Mouse (Mus musculus) thymus, adult 18-20 months (tissue): Measurements from ENCODE around the gene Dsp.

Experiments
- DNase-seq, 2 experiments: peaks; one replicate each; pipeline ENCODE4 v3.0.0; 2022; ENCODE audit warnings: mixed read lengths in 2 of 2

Dsp gene

DNA sequence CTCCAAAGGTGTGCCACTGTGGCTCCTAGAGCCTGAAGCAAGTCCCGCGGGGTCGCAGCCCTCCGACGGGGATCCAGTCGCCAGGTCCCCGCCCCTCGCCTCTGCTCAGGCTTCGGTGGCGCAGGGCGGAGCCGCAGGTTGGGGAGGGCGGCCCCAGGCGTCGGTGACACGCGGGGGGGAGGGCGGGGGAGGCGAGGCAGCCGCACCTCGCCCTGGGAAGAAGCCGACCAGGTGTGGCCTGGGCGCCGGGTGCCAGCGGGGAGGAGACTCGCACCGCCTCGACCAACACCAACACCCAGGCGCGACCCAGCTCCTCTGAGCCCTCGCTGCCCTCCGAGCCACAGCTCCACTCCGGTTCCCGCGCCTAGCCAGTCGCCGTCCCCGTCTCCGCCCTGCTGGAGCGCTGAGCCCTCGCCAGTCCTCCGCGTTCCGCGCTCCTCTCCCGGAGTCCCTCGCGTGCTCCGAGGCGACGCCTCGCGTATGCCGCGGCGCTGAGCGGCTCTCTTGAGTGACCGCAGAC is at the start of gene Dsp:
Gene Dsp (plus strand): TSS at position 226 of the 520 bp plus-strand sequence.
- DNase-seq, result no peak

DNA sequence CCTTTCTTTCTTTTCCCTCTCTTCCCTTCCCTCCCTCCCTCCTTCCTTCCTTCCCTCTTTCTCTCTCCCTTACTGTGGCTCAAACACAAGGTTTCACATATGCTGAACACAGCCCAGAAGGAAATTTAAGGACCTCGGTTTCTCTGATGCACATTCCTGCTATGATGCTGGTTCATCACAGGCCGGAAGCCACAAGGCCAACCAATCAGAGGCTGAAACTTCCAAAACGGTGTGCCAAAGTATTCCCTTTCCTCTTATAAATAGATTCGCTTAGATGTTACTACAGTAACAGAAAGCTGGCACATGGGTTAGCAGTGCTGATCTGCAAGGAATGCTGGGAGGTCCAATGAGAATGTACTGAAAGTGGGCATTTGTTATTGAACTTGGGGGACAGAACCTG is 47.7 kb upstream of the Dsp start:
- DNase-seq, result no peak

DNA sequence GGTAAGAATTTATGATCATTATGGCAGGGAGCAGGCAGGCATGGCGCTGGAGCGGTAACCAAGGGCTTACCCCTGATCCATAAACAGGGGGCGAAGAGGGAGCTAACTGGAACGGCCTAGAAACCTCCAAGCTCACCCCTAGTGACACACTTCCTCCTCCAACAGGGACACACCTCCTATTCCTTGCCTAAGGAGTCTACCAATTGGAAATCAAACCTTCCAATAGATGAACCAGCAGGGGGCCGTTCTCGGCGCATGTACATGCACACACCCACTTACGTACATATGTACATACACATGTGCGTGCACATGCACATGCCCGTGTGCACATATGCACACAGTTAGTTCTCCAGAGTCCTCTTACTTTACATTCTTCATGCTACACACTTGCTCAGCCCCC is 46.6 kb upstream of the Dsp start:
- no peak for DNase-seq

DNA sequence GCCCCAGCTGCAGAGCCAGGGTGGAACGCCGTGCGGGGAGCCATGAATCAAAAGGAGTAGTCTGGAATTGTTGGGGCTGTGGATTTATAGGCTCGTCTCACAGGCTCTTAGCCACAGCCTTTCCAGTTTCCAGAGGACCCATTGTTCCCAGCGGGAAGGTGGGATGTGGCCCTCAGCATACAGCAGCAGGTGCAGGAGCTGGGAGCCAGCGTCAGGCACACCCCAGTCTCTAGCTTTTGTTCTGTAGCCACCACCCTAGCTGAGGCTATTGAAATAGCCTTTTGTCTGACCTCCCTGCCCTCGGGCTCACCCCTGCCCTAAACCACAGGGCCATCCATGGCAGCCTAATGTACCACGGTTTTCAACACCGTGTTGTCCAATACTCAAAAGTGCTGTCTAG is 42.0 kb upstream of the Dsp start:
- no peak for DNase-seq

DNA sequence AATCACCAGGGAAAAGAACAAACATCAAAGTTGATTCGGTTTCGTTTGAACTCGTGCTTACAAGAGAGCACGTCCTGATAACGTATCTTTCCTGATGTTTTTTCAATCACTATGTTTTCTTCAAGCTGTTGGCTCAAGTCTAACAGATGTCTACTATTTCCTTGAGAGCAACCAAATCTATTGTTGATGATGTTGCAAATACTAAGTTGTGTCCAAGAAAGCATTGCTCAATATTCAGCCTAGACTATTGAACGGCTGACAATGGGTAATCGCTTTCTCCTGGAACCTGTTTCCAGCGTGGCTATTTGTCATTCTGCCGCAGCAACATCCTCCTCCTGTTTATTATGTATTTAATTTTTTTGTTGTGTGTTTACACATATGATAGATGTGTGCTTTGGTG is 28.8 kb upstream of the Dsp start:
- no peak for DNase-seq

DNA sequence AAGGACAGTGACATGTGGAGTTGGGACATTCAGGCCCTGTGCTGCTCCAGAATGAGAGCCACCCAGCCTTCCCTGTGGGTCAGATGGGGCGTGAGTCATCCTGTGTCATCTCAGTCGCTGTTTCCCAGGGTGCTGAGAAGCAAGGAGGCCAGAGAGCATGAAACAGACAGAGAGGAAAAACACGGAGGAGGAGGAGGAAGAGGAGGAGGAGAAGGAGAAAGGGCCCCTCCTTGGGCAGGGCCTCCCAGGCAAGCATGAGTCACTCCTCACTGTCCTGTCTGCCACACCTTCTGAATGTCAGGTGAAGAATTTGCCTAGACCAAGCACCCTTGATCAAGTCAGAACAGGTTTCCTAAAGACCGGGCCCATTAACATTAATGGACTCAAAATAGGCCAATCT is 27.4 kb upstream of the Dsp start:
- no peak for DNase-seq

DNA sequence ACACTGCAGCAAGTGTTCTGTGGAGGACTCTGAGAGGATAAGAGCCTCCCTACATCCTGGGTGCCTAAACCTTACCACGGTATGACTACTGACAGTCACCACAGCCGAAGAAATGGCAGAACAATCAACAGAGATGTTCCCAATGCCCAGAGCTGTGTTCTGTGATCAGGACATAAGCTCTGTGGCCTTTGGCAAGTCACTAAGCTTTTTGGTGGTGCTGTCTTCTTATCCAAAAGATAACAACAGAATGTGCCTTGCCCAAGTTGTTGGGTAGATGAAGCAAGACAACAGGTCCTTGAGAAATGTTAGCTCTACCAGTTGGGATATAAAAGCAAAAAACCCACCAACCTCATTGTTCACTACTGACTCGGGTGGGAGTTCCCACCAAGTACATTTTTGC is 23.4 kb upstream of the Dsp start:
- no peak for DNase-seq

DNA sequence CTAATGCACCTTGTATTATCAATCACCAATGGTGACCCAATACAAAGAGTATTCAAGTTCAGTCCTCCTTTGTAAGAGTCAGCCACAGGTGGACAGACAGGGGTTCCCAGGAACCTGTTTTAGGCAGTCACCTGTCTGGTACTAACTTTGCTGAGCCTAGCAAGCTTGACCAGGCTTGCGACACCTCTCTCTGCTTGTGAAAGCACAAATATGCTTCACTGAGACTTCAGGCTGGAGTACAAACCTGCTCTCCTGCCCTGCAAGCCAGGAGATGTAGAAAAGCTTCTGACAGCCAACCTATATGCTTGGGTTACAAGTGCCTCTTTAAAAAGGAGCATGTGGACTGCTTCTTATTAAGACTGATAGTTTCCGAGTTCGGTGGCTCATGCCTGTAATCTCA is 22.8 kb upstream of the Dsp start:
- DNase-seq, result no peak

DNA sequence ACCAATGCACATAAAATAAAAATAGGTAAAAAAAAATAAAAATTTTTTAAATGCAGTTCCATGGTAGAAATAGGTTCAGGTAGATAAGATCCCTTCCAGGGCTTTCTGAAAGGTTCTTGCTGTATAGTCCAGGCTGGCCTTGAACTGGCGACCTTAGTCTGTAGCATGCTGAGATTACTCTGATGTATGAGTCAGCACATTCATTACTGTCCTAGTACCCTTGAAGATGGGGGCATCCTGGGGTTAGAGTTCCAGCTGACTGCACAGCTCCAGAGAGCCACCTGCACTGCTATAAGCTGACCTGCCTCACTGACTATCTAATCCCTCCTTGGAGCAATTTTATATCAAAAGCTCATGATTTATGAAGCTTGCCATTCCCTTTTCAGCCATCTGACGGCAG is 21.6 kb upstream of the Dsp start:
- DNase-seq, result no peak

DNA sequence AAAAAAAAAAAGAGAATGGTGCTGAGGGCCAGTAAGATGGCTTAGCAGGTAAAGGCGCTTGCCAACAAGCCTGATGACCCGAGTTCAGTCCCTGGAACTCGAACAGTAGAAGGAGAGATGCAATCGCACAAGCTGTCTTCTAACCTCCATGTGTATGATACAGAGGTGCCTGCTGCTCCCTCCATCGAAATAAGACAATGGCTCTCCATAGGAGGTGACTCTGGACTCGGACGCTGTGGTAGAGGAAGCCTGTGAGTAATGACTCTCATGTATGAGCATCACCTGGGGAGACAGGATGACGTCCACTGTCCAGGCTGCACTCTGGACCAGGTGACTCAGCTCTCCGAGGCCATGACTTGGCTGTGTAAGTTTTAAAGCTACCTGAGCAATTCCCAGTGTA is 21.0 kb upstream of the Dsp start:
- no peak for DNase-seq

DNA sequence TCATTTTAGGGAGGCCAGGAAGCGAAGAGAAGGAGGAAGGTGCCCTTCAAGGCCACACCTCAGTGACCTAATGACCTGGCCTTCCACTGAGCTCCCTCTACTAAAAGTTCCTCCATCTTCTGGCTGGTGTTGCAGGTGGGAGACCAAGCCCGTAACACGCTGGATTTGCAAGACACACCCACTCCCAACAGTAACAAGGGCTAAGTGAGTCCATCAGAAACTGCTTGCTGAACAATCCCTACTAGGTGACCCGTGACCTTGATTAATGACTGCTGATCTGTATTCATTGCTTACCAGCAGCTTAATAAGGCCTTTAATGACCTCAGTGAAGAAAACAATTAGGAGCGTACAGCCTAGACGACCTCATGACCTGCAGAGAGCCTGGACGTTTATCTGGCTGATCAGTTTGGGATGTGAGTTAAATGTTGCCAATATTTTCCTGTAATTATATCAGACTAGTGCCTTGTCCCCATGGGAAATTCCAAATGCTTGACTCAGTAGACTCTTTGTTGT is 18.0 kb upstream of the Dsp start:
- DNase-seq, result no peak

DNA sequence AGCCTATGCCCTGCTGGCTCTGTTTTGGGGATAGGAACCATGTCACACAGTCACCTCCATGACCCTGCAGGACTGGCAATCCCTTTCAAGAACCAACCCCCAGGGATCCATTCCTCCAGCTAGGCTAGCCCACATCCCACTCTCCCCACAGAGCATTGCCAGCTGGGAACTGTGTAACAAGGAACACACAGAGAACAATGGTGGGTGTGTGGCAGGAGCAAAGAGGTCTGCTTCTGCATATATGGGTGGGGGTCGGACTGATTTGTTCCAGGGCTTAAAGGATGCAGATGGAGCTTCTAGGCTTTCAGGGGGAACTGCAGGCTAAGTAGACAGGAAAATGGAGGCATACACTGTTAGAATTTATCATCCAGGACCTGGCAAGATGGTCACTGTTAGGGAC is 10.6 kb upstream of the Dsp start:
- no peak for DNase-seq

DNA sequence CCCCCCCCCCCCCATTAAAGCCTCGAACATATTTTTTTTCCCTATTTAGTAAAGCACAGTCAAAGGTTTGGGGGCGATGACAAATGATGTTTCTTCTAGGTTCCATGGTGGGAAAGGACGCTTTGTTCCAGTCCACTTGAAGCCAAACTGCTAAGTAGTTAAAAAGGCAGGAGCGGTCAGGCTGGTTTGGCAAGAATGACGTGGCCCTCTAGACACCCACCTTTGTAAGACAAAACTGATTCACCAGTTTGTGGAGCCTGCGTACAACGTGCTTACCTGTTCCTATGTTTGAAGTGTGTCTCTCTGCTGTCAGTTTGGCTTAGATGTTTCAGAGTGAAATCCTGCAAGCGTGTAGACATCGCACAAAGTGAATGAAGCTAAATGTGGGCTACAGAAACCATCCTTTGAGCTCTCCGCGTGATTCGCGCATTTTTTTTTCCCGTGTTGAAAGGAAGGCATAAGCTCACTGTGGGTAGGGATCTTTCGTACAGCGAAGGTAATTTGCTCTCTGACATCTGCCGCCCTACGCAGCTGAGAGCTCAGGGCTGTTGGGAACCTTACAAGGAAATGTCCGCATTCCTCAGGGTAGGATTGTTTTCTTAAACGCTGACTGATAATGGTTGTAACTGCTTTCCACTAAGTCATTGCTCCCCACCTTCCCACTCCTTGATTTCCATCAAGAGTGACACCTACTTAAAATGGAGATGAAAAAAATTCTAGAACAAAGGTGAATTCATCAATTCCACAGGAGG is 6.0 kb upstream of the Dsp start:
- DNase-seq, result no peak

DNA sequence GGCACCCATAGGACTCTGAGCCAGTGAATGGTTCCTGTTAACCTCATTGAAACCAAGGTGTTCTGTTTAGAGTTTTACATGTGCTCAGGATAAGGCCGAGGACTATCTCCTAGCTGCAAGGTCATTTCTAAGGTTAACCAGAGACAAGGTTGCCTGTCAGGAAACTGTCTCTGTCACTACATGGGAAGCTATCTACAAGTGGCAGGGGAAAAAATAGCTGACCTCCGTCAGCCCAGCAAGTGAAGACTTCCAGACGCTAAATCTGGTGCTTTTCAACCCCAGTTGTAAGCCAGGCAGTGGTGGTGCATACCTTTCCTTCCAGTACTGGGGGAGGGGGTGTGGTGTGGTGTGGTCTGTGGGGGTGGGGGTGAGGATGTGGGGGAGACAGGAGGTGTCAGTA is 2.7 kb upstream of the Dsp start:
- no peak for DNase-seq

DNA sequence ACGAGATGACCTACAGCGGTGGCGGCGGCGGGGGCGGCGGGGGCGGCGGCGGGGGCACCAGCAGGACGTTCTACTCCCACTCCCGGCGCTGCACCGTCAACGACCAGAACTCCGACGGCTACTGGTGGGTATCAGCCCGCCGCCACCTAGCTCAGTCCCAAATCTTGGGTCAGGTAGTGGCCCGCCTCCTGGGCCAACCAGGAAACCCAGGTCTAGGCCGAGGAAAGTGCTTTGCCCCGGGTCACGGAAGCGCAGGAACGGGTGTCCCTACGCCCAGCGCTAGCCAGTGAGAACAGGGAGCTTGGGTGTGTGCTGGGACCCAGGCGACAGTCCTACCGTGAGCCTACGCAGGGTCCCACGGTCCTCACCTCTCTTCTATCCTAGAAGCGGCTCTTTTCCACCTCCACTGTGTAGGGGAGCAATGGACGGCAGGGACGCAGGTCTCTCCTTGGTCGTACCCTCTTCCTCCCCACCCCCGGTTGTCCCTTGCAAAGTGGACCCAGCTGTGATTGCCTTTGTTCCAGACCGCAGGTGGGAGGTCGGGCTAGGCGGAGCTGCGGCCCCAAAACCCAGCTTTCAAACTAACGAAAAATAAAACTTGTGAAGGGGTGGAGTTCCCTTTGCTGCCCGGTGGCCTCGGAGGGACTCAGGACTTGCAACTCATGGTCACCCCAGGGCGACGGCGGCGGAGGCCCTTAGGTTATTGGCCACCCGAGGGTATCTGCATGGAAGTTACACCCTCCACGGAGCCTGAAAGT is 756 bp downstream of the Dsp start:
- no peak for DNase-seq

DNA sequence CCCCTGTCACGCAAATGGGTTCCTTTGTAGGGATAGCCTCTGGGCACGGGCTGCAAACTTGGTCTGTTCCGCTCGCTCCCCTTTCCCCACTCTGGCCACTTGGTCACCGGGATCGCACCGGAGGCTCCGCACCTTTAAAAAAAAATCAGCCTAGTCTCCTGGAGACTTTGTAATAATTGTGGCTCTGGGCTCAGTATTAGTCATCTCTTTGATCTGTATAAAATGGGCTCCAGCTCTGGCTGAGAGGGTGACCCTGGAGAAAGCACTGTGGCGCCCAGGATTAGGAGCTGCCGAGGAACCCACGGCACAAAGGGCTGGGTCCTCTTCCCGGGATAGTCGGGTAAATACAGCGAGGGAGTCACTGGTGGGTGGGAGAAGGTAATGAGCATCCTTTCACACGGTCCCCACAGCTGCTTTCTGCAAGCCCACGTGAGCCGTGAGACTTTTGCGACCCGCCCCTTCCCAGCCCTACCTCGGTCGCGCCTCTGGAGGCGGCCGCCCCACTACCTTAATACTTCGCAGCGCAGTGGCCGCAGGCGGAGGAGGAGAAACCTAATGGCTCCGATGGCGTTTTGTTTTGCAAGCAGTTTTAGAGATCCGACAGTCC is 1.4 kb downstream of the Dsp start:
- no peak for DNase-seq

DNA sequence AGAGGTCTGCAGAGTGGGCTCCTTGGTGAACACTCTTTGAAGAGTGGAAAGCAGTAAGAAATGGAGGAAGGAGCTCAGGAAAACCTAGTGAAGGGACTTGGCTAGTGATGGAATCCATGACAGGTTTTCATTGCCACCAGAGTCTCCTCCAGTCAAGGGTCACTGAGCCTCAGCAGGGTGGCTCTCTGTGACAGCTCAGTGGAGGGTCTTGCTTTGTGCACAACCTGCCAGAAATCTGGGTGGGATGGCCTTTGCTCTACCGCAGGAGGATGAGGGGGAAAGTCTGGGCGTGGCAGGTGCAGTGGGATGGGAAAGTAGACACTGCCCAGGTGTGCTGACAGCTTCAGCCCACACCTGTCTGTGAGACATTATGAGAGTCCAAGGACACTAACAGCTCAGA is 4.4 kb downstream of the Dsp start:
- DNase-seq, result no peak

DNA sequence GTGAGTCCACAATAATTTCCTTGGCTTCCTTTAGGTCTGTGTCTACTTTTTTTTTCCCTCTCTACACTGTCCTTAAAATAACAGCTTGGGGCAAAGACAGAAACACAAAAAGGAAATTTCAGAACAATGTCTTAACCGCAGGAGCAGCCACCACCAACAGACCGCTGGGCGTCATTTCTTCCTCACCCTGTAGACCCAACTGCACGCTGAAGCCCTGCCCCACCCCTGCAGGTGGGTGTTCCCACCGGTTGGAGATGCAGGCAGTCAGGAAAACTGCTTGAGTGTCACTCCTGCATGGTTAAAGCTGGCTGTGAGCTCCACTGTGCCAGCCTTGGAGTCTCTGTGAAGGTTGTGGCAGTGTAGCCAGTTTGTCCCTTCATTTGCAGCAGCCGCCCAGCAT is 6.5 kb downstream of the Dsp start:
- DNase-seq, result no peak

DNA sequence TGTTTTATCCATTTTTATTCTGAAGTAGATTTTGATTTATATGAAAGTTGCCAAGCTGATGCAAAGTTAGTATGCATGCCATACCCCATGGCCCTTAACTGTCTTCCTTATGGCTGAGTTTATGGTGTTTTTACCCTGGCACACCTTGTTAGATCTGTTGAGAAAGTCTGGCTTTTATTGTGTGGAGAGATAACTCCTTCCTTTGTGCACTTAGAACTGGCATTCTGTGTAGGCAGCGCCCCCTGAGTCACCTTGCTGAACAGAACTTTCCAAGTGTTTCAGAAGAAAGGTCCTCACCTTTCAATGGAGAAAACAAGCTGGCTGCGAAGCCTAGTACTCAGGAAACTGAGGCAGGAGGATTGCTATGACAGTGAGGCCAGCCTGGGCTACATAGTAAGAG is 10.9 kb downstream of the Dsp start:
- DNase-seq, result no peak

DNA sequence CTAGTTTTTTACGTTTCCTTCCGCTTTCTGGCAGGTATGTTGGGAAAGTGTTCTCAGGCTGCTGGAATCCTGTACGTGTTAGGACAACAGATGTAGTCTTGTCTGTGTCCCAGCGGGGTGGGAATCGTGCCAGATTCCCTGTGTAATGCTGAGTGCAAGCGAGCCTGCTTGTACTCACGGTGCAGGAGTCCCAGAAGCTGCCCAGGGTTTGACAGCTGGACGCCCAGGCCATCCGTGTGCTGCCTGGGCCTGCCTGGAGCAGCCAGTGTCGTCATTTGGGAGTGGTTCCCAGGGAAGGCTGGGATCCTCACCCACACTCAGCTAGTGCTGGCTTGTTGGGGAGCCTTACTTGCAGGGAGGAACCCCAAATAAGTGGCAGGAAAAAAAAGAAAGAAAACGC is 11.6 kb downstream of the Dsp start:
- DNase-seq, result no peak

DNA sequence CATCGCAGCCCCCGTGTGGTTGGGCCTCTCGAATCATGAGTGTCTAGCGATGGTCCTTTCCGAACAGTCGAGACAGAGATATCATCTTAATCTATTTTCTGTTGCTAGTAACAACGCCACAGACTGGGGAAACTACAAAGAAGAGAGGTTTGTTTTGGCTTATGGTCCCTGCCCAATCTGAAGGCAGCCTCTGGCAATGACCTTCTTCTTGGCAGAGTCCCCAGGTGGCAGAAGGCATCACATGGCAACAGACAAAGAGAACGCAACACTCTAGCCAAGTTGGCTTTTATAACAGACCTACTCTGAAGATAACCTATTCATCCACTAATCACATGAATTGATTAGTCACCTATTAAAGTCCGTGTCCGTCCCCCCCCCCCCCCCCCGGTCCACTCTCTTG is 13.8 kb downstream of the Dsp start:
- no peak for DNase-seq

DNA sequence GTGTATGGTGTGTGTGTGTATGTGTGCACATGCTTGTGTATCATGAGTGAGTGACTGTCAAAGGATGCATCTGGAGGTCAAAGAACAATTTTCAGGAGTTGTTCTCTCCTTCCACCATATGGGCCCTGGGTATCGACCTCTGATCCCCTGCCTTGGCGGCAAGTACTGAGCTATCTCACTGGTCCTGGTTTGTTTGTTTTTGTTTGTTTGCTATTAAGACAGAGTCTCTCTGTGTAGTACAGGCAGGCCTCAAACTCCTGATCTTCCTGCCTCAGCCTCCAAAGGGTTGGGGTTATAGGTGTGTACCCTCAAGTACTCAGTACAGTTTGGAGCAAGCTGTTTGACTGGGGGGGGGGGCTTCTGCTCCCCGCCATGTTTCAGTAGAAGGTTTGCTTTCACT is 16.0 kb downstream of the Dsp start:
- no peak for DNase-seq

DNA sequence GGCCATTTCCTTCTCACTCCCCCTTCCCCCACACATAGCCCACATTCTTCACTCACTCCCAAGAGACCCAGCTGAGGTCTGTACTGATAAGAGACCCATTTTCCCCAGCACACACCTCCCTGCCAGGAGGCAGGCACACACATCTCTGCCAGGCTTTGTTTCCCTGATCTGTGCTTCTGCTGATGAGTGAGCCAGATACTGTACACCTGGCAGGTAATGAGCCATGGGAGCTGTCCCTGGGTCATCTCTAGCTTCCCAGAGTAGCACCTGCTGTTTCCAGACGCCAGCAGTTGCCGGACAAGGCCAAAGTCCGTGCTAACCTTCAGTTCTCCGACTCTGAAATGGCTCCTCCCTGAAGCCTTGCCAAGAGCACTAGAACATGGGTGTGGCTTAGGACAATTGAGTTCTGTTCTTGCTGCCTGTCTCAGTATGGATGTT is 19.6 kb downstream of the Dsp start:
- DNase-seq, result no peak

DNA sequence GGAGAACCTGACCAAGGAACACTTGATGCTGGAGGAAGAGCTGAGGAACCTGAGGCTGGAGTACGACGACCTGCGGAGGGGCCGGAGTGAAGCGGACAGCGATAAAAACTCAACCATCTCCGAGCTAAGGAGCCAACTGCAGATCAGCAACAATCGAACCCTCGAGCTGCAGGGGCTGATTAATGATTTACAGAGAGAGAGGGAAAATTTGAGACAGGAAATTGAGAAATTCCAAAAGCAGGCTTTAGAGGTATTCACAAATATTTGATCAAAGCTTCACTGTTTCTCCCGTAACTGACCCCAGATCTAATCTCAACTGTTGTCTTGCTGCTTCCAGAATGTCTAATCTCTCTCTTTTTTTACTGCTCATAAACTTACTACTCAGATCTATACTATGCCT is 42.3 kb downstream of the Dsp start:
- no peak for DNase-seq
